Mouse (Mus musculus) neutrophil, adult 5-6 weeks (primary cell): Measurements from ENCODE around the gene Dytn. TPM values are rescaled to one million over a fixed set of nuclear protein-coding genes. Genes with fewer than 3 reads are reported as not detected.

Experiments used
- ATAC-seq: fragments of 151-379, 151-347 bp; 2 replicates; pipeline ENCODE4 v1.8.0; 2017; ENCODE audit warnings: mild to moderate bottlenecking, moderate TSS enrichment; ENCODE audit not compliant: insufficient number of reproducible peaks, poor library complexity, low FRiP score, severe bottlenecking; ENCODE audit errors: extremely low read depth
- total RNA-seq: library from RNA; stranded (forward); fragments of 200-1000 nt; gene quantifications from 2 replicates; pipeline ENCODE4 v1.2.3, GENCODE M21; 2017

Dytn gene
- total RNA-seq, 1 experiment from 2014 or later = not detected

- no peak for ATAC-seq
These were observed 82.7 kb downstream of the Dytn start for GRCm38 (mm10) chr1:63603870-63604500.

DNA sequence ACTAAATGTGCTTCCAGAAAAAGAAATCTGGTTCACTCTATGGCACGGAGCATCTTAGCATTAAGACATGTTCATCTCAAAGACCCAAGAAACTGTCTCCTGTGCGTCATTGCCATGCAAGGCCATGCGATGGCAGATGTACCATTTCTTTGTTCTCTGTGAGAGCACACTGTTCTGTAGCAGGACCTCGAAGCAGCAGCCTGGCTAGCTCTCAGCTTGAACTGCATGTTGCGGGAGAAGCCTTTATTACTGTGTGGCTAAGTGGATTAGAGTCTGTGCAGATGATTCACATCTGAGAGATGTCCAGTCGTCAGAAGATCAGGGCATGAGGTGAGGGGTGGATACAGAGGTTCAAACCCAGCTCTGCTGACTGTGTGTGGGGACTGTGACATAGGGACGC is 99.9 kb downstream of the Dytn start:
- no peak for ATAC-seq

- no peak for ATAC-seq
These were observed 107.6 kb downstream of the Dytn start for GRCm38 (mm10) chr1:63579153-63579552.

- ATAC-seq = no peak
These were observed 109.9 kb downstream of the Dytn start for GRCm38 (mm10) chr1:63576803-63577202.

DNA sequence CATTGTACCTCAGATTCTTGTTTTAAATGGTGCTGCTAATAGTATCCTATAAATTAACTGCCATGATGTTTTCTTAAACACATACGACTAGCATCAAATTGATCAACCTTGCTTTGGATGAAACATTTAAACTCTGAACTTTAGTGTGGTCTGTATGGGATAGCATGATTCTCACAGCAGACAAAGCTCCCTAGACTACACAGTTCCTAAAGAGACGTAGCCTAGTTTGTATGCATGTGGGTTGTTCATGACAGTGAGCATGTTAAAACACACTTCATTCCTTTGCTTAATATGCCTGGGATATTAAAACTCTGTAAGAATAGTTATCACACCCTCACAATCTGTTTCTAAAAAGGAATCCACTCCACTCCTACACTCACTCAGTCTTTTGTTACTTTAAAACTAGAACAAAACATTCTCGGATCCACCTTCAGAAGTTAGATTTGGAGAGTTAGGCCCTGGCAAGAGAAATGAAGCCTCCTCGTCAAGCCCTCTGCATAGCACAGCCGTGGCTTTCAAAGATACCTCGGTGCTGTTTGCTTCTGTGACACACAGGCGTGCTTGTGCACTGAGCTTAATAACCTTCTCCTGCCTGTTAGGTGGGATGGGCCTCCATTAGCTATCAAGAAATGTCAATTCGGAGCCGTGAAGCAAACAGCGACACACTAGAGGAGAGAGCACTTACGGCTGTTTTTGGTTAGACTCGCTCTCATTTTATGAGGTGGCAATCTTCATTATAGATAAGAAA is 112.7 kb downstream of the Dytn start:
- no peak for ATAC-seq

- ATAC-seq = no peak
These were observed 113.3 kb downstream of the Dytn start for GRCm38 (mm10) chr1:63573432-63573831.

Other genes starting within 250 kb of the Dytn start
- gene Adam23, start 241.0 kb downstream of the Dytn start, total RNA-seq = not detected in 2 replicates
- not detected in 2 replicates for gene Gm39653, start 71.0 kb downstream of the Dytn start, total RNA-seq
- gene Mdh1b, start 43.4 kb upstream of the Dytn start, total RNA-seq = not detected in 2 replicates
- 13.0 and 17.2 TPM in 2 replicates for gene Fastkd2, start 43.7 kb upstream of the Dytn start, total RNA-seq
- not detected in 2 replicates for gene 4933402D24Rik, start 82.3 kb upstream of the Dytn start, total RNA-seq